Mouse (Mus musculus) megakaryocyte, embryonic 14.5 days (primary cell): Measurements from ENCODE around the gene Tshz2.

Experiments used
- FLI1 ChIP-seq: IDR thresholded peaks from 2 replicates; pipeline ENCODE4 v1.6.1; 2012; ENCODE audit warnings: low read length, inconsistent platforms, mixed read lengths
- GATA1 ChIP-seq: IDR thresholded peaks from 3 replicates; pipeline ENCODE4 v1.6.1; 2012; ENCODE audit warnings: mixed read lengths, low read length, inconsistent platforms, borderline replicate concordance

- TF ChIP-seq GATA1, result no peak
- TF ChIP-seq FLI1, result no peak
These were observed 33.2 kb upstream of the Tshz2 start for GRCm38 (mm10) chr2:169599591-169599990.
